Mouse (Mus musculus): ENCODE measurements around the gene Pdzrn3. TPM values are rescaled to one million over a fixed set of nuclear protein-coding genes. Genes with fewer than 3 reads are reported as not detected.

The Pdzrn3 gene
- polyA plus RNA-seq, 1 experiment from 2014 or later = 6.4 TPM

GRCm38 (mm10) chr6:101218197-101218596 is 159.5 kb downstream of the Pdzrn3 start:
- H3K4me3 ChIP-seq (ENCODE audit: low read depth, low read length) = no peak overlapping the region
- no peaks in the 10 kb centered on the region for H3K27me3 ChIP-seq (ENCODE audit: control insufficient read depth, insufficient read depth, low read length)
- H3K9ac ChIP-seq (ENCODE audit: low read length) = no peak overlapping the region
- no peaks in the 10 kb centered on the region for H3K9me3 ChIP-seq (ENCODE audit: control insufficient read depth, low read length)
- H3K36me3 ChIP-seq (ENCODE audit: control insufficient read depth, insufficient read depth, low read length) = no peaks in the 10 kb centered on the region
- no peaks in the 10 kb centered on the region for H3K4me1 ChIP-seq (replicated peaks; ENCODE audit: control insufficient read depth, insufficient read depth, low read length)
- ATAC-seq (replicated peaks; ENCODE audit: low FRiP score) (no peak), DNase-seq (ENCODE audit: low spot score) (no peak)
- 77% methylated on average over 4 of the region's 4 CpGs for WGBS
- no peak overlapping the region for H3K4me2 ChIP-seq (ENCODE audit: low read depth, low read length, severe bottlenecking)
- H3K27ac ChIP-seq (ENCODE audit: low read depth, low read length) = no peak overlapping the region

GRCm38 (mm10) chr6:101217756-101218155 is 159.9 kb downstream of the Pdzrn3 start:
- no peak for ATAC-seq (replicated peaks; ENCODE audit: low FRiP score)
- WGBS = 82% methylated on average over 6 of the region's 6 CpGs
- Histone ChIP-seq H3K27ac (ENCODE audit: low read depth, low read length) (no peak overlapping the region), H3K9ac (ENCODE audit: low read length) (no peak overlapping the region), H3K9me3 (ENCODE audit: control insufficient read depth, low read length) (no peaks in the 10 kb centered on the region), H3K4me1 (replicated peaks; ENCODE audit: control insufficient read depth, insufficient read depth, low read length) (no peaks in the 10 kb centered on the region), H3K27me3 (ENCODE audit: control insufficient read depth, insufficient read depth, low read length) (no peaks in the 10 kb centered on the region), H3K4me3 (ENCODE audit: low read depth, low read length) (no peak overlapping the region), H3K36me3 (ENCODE audit: control insufficient read depth, insufficient read depth, low read length) (no peaks in the 10 kb centered on the region), H3K4me2 (ENCODE audit: low read depth, low read length, severe bottlenecking) (no peak overlapping the region)
- DNase-seq (ENCODE audit: low spot score) = no peak

GRCm38 (mm10) chr6:101215436-101215791 is 162.3 kb downstream of the Pdzrn3 start:
- Histone ChIP-seq H3K27me3 (ENCODE audit: control insufficient read depth, insufficient read depth, low read length) (no peaks in the 10 kb centered on the region), H3K4me1 (replicated peaks; ENCODE audit: control insufficient read depth, insufficient read depth, low read length) (no peaks in the 10 kb centered on the region), H3K9me3 (ENCODE audit: control insufficient read depth, low read length) (no peaks in the 10 kb centered on the region), H3K4me2 (ENCODE audit: low read depth, low read length, severe bottlenecking) (no peak overlapping the region), H3K36me3 (ENCODE audit: control insufficient read depth, insufficient read depth, low read length) (no peaks in the 10 kb centered on the region), H3K27ac (ENCODE audit: low read depth, low read length) (no peak overlapping the region), H3K9ac (ENCODE audit: low read length) (no peak overlapping the region), H3K4me3 (ENCODE audit: low read depth, low read length) (no peak overlapping the region)
- DNase-seq (ENCODE audit: low spot score) (no peak), ATAC-seq (replicated peaks; ENCODE audit: low FRiP score) (peak; percentile 63; the same call in 1 of the 2 replicates)
- WGBS = 73% methylated on average over 16 of the region's 16 CpGs

- H3K27ac ChIP-seq (ENCODE audit: low read depth, low read length) = no peak overlapping the region
- no peak overlapping the region for H3K4me3 ChIP-seq (ENCODE audit: low read depth, low read length)
- H3K9ac ChIP-seq (ENCODE audit: low read length) = no peak overlapping the region
- no peak for DNase-seq (ENCODE audit: low spot score)
- H3K9me3 ChIP-seq (ENCODE audit: control insufficient read depth, low read length) = no peaks in the 10 kb centered on the region
- H3K36me3 ChIP-seq (ENCODE audit: control insufficient read depth, insufficient read depth, low read length) = no peaks in the 10 kb centered on the region
- no peaks in the 10 kb centered on the region for H3K27me3 ChIP-seq (ENCODE audit: control insufficient read depth, insufficient read depth, low read length)
- WGBS = 89% methylated on average over 8 of the region's 8 CpGs
- no peaks in the 10 kb centered on the region for H3K4me1 ChIP-seq (replicated peaks; ENCODE audit: control insufficient read depth, insufficient read depth, low read length)
- H3K4me2 ChIP-seq (ENCODE audit: low read depth, low read length, severe bottlenecking) = no peak overlapping the region
- no peak for ATAC-seq (replicated peaks; ENCODE audit: low FRiP score)
Measured at GRCm38 (mm10) chr6:101214734-101215435, 162.8 kb downstream of the Pdzrn3 start.

- no peak overlapping the region for H3K4me3 ChIP-seq (ENCODE audit: low read depth, low read length)
- 67% methylated on average over 5 of the region's 5 CpGs for WGBS
- H3K27ac ChIP-seq (ENCODE audit: low read depth, low read length) = no peak overlapping the region
- no peaks in the 10 kb centered on the region for H3K27me3 ChIP-seq (ENCODE audit: control insufficient read depth, insufficient read depth, low read length)
- ATAC-seq (replicated peaks; ENCODE audit: low FRiP score) (no peak), DNase-seq (ENCODE audit: low spot score) (no peak)
- H3K4me2 ChIP-seq (ENCODE audit: low read depth, low read length, severe bottlenecking) = no peak overlapping the region
- H3K4me1 ChIP-seq (replicated peaks; ENCODE audit: control insufficient read depth, insufficient read depth, low read length) = no peaks in the 10 kb centered on the region
- no peaks in the 10 kb centered on the region for H3K9me3 ChIP-seq (ENCODE audit: control insufficient read depth, low read length)
- H3K9ac ChIP-seq (ENCODE audit: low read length) = no peak overlapping the region
- H3K36me3 ChIP-seq (ENCODE audit: control insufficient read depth, insufficient read depth, low read length) = no peaks in the 10 kb centered on the region
Measured at GRCm38 (mm10) chr6:101213066-101213465, 164.6 kb downstream of the Pdzrn3 start.

GRCm38 (mm10) chr6:101212086-101212485 is 165.6 kb downstream of the Pdzrn3 start:
- Histone ChIP-seq H3K27me3 (ENCODE audit: control insufficient read depth, insufficient read depth, low read length) (no peaks in the 10 kb centered on the region), H3K4me3 (ENCODE audit: low read depth, low read length) (no peak overlapping the region), H3K9ac (ENCODE audit: low read length) (no peak overlapping the region), H3K27ac (ENCODE audit: low read depth, low read length) (no peak overlapping the region), H3K4me1 (replicated peaks; ENCODE audit: control insufficient read depth, insufficient read depth, low read length) (no peaks in the 10 kb centered on the region), H3K9me3 (ENCODE audit: control insufficient read depth, low read length) (no peaks in the 10 kb centered on the region), H3K36me3 (ENCODE audit: control insufficient read depth, insufficient read depth, low read length) (no peaks in the 10 kb centered on the region), H3K4me2 (ENCODE audit: low read depth, low read length, severe bottlenecking) (no peak overlapping the region)
- no peak for ATAC-seq (replicated peaks; ENCODE audit: low FRiP score)
- WGBS = 92% methylated on average over 6 of the region's 6 CpGs
- no peak for DNase-seq (ENCODE audit: low spot score)

- DNase-seq (ENCODE audit: low spot score) = no peak
- Histone ChIP-seq H3K27me3 (ENCODE audit: control insufficient read depth, insufficient read depth, low read length) (no peaks in the 10 kb centered on the region), H3K9ac (ENCODE audit: low read length) (no peak overlapping the region), H3K4me1 (replicated peaks; ENCODE audit: control insufficient read depth, insufficient read depth, low read length) (no peaks in the 10 kb centered on the region), H3K4me3 (ENCODE audit: low read depth, low read length) (no peak overlapping the region), H3K27ac (ENCODE audit: low read depth, low read length) (no peak overlapping the region), H3K36me3 (ENCODE audit: control insufficient read depth, insufficient read depth, low read length) (no peaks in the 10 kb centered on the region), H3K9me3 (ENCODE audit: control insufficient read depth, low read length) (no peaks in the 10 kb centered on the region), H3K4me2 (ENCODE audit: low read depth, low read length, severe bottlenecking) (no peak overlapping the region)
- 88% methylated on average over 8 of the region's 8 CpGs for WGBS
- no peak for ATAC-seq (replicated peaks; ENCODE audit: low FRiP score)
Measured at GRCm38 (mm10) chr6:101211361-101211841, 166.3 kb downstream of the Pdzrn3 start.

GRCm38 (mm10) chr6:101198943-101199298 is 178.8 kb downstream of the Pdzrn3 start:
- H3K27me3 ChIP-seq (ENCODE audit: control insufficient read depth, insufficient read depth, low read length) = no peaks in the 10 kb centered on the region
- peak; percentile 65 for DNase-seq (ENCODE audit: low spot score)
- peak overlapping the region; percentile 41 for H3K9ac ChIP-seq (ENCODE audit: low read length)
- peaks cover 2% of the 10 kb centered on the region for H3K4me1 ChIP-seq (replicated peaks; ENCODE audit: control insufficient read depth, insufficient read depth, low read length)
- peak overlapping the region; percentile 77 for H3K27ac ChIP-seq (ENCODE audit: low read depth, low read length)
- peak; percentile 76 for ATAC-seq (replicated peaks; ENCODE audit: low FRiP score)
- peak overlapping the region; percentile 81 for H3K4me2 ChIP-seq (ENCODE audit: low read depth, low read length, severe bottlenecking)
- no peaks in the 10 kb centered on the region for H3K36me3 ChIP-seq (ENCODE audit: control insufficient read depth, insufficient read depth, low read length)
- WGBS = 10% methylated on average over 8 of the region's 8 CpGs
- H3K4me3 ChIP-seq (ENCODE audit: low read depth, low read length) = peak overlapping the region; percentile 29
- no peaks in the 10 kb centered on the region for H3K9me3 ChIP-seq (ENCODE audit: control insufficient read depth, low read length)

GRCm38 (mm10) chr6:101198284-101198942 is 179.3 kb downstream of the Pdzrn3 start:
- H3K27me3 ChIP-seq (ENCODE audit: control insufficient read depth, insufficient read depth, low read length) = no peaks in the 10 kb centered on the region
- H3K4me1 ChIP-seq (replicated peaks; ENCODE audit: control insufficient read depth, insufficient read depth, low read length) = peaks cover 2% of the 10 kb centered on the region
- H3K27ac ChIP-seq (ENCODE audit: low read depth, low read length) = peak overlapping the region; percentile 77
- ATAC-seq (replicated peaks; ENCODE audit: low FRiP score) = peak; percentile 84
- DNase-seq (ENCODE audit: low spot score) = peak; percentile 67
- peak overlapping the region; percentile 41 for H3K9ac ChIP-seq (ENCODE audit: low read length)
- 5% methylated on average over 24 of the region's 24 CpGs for WGBS
- no peaks in the 10 kb centered on the region for H3K36me3 ChIP-seq (ENCODE audit: control insufficient read depth, insufficient read depth, low read length)
- H3K9me3 ChIP-seq (ENCODE audit: control insufficient read depth, low read length) = no peaks in the 10 kb centered on the region
- H3K4me3 ChIP-seq (ENCODE audit: low read depth, low read length) = peak overlapping the region; percentile 29
- peak overlapping the region; percentile 81 for H3K4me2 ChIP-seq (ENCODE audit: low read depth, low read length, severe bottlenecking)

All from forebrain, embryonic 11.5 days (tissue).